Mouse (Mus musculus): ENCODE data around the gene Csk.

DNA sequence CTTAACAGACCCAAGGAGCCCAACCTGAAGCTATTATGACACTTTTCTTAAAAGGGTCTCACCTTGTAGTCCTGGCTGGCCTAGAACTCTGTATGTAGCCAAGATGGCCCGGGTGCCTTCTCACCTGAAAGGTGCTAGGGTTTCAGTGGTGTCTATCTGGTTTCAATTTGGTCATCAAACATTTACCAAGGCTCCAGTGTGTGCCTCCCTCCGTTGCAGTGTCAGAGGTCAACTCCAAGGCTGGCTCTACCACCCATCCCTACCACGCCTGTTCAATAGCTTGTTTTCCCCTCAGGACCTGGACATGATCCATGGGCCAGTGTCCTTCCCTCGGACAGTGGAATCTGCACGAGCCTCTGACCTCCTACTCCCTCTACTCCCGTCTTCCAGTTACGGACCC is 29.1 kb downstream of the Csk start:
- TF ChIP-seq CTCF (IDR thresholded peaks at IDR 0.05 in 2 of 3, conservative IDR thresholded peaks at IDR 0.05 in 1 of 3; ENCODE audit: control insufficient read depth in 1 of 3, insufficient read depth in 1 of 3, low read depth in 2 of 3, low read length in 3 of 3, poor library complexity in 1 of 3, severe bottlenecking in 1 of 3), result no peak
- TF ChIP-seq POLR2AphosphoS2 (IDR thresholded peaks at IDR 0.05; ENCODE audit: low read length), result peak; percentile 77
- no peak for TF ChIP-seq RCOR1 (IDR thresholded peaks at IDR 0.05; ENCODE audit: low read depth, low read length)
- TF ChIP-seq BHLHE40 (IDR thresholded peaks at IDR 0.05; ENCODE audit: borderline replicate concordance, low read depth, low read length), result no peak
- no peak for TF ChIP-seq SMC3 (IDR thresholded peaks at IDR 0.05; ENCODE audit: low read depth, low read length)
- no peak for TF ChIP-seq POLR2A (IDR thresholded peaks at IDR 0.05; ENCODE audit: control insufficient read depth in 1 of 2, insufficient read depth in 1 of 2, low read depth in 1 of 2, low read length in 2 of 2, poor library complexity in 1 of 2)
- TF ChIP-seq MYC (IDR thresholded peaks at IDR 0.05; ENCODE audit: low read depth, low read length), result no peak
- no peak for TF ChIP-seq UBTF (IDR thresholded peaks at IDR 0.05; ENCODE audit: borderline replicate concordance, insufficient read depth, low read depth, low read length)
- TF ChIP-seq GABPA (IDR thresholded peaks at IDR 0.05; ENCODE audit: low read depth, low read length), result no peak
- no peak for TF ChIP-seq TAL1 (IDR thresholded peaks at IDR 0.05; ENCODE audit: low read length)
- TF ChIP-seq ZKSCAN1 (IDR thresholded peaks at IDR 0.05; ENCODE audit: low read depth, low read length), result no peak

All from MEL (cell line).